Mouse (Mus musculus): ENCODE data around the gene Irgq.
A peak's percentile ranks its signal among the peaks of the same experiment; 100 is the strongest.

The Irgq gene

DNA sequence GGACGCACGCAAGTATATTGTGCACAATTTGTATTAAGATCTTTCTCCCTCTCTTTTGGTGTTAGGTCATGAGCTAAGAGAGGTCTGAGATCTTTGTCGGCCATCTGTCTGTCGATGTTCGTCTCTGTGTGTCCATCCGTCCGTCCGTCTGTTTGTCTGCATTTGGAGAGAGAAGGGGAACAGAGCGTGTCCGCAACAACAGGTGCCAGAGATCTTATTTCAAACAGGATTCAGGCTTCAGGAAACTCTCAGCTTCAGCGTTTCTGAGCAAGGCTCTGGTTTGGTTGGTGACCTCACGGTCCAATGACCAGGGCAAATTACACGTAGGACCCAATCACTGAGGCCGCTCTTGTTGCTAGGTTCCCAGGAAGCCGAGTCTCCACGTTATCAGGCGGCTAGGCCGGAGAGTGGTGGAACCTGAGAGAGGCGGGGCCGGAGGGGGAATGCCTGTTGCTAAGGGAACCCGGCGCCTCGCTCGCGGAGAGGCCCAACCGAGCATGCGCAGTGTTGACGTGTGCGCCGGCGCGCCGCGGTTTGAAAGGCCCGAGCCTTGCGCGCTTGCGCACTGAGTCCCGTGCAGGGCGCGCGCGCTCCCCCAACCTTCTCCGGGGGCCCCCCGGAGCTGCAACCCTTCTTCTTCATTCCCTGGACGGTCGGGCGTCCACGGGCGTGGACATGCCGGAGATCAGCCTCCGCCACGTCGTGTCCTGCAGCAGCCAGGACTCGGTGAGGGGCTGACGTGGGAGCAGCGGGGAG, 16.3 kb downstream of the Irgq start:
- peak; percentile 99 for DNase-seq (ENCODE audit: low read depth, low spot score)

GRCm38 (mm10) chr7:24547534-24548036, 17.1 kb downstream of the Irgq start:
- no peak for DNase-seq (ENCODE audit: low read depth, low spot score)

GRCm38 (mm10) chr7:24551985-24552759, 21.7 kb downstream of the Irgq start:
- DNase-seq (ENCODE audit: low read depth, low spot score) = no peak

- no peak for DNase-seq (ENCODE audit: low read depth, low spot score)
Measured at GRCm38 (mm10) chr7:24555786-24556185, 25.3 kb downstream of the Irgq start.

DNA sequence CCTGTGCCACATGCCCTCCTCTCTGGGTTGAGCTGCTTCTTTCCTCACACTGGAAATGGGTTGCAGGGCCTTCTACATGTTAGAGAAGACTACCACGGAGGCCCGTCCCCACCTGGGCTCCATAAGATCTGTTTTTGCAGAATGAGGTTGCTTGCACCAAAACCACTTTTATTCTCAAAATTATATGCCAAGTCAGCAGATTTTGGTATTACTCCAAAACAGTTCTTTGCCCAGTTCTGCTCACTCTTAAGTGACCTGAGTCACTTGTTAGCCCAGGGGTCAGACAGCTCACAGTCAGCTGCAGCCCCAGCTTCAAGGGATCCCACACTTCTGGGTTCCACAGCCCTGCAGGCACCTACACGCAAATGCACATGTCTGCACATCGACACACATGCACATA, 31.0 kb downstream of the Irgq start:
- DNase-seq (ENCODE audit: low read depth, low spot score) = no peak

DNA sequence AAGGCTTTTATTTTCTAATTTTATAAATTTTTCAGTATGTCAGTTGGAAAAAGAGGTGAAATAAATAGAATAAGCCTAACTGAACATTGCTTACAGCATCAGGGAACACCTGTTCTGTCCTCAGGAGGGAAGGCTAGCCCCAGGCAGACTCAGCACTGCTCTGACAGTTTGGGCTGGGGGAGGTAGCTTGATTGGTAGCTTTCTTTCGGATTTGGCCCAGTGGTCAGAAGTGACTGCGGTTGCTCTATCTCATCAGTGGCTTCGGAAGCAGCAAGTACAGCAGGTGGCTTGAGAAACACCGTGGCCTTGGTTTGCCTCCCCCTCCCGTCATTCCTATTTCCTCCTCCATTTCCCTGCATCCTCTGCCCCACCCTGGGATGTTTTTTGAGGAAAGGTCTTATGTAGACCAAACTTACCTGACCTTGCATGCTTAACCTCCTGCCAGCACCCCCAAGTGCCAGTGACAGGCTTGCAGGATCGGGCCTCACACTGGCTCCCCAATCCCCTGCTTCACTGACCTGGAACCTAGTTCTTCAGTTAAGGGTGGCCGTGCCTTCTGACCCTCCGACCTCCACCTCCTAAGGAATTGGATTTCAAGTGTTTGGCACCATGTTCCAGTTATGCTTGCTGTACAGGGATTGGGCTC, 32.8 kb downstream of the Irgq start:
- DNase-seq (ENCODE audit: low read depth, low spot score) = no peak

GRCm38 (mm10) chr7:24563837-24564206, 33.3 kb downstream of the Irgq start:
- DNase-seq (ENCODE audit: low read depth, low spot score) = no peak

- peak; percentile 71 for DNase-seq (ENCODE audit: low read depth, low spot score)
Measured at GRCm38 (mm10) chr7:24564607-24565265, 34.2 kb downstream of the Irgq start.

GRCm38 (mm10) chr7:24565627-24566026, 35.1 kb downstream of the Irgq start:
- DNase-seq (ENCODE audit: low read depth, low spot score) = no peak

DNA sequence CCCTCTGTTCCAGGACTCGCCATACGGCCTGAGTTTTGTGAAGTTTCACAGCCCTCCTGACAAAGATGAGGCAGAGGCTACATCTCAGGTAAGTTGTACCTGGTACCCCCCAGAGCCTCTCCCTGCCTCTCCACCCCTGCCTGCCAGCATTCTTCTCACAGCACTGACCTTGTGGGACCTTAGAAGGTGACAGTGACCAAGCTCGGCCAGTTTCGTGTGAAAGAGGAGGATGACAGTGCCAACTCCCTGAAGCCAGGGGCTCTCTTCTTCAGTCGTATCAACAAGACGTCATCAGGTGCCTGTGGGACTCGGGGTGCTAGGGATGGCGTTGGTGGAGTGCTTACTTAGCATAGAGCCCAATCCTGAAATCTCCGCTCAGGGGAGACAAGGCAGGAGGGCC, 35.7 kb downstream of the Irgq start:
- DNase-seq (ENCODE audit: low read depth, low spot score) = no peak

DNA sequence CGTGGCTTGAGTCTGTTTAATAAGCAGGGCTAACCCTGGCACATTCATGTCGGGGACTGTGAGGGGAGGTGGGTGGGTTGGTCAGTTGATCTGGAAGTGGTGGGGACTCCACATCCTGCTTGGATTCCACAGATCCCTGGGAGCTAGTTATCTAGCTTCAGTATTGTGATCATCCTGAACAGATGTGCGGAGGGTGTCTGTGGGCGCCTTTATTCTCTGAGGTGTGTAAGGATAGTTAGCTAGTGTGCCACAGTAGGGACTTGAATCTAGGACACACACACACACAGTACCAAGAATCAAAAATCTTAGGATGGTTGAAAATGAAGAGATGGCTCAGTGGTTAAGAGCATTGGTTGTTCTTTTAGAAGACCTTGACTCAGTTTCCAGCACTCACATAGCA, 38.0 kb downstream of the Irgq start:
- no peak for DNase-seq (ENCODE audit: low read depth, low spot score)

GRCm38 (mm10) chr7:24571071-24571470, 40.6 kb downstream of the Irgq start:
- DNase-seq (ENCODE audit: low read depth, low spot score) = no peak

- no peak for DNase-seq (ENCODE audit: low read depth, low spot score)
Measured at GRCm38 (mm10) chr7:24572455-24572854, 42.0 kb downstream of the Irgq start.

- DNase-seq (ENCODE audit: low read depth, low spot score) = no peak
Measured at GRCm38 (mm10) chr7:24574224-24574796, 43.8 kb downstream of the Irgq start.

- DNase-seq (ENCODE audit: low read depth, low spot score) = no peak
Measured at GRCm38 (mm10) chr7:24577811-24578210, 47.3 kb downstream of the Irgq start.

DNA sequence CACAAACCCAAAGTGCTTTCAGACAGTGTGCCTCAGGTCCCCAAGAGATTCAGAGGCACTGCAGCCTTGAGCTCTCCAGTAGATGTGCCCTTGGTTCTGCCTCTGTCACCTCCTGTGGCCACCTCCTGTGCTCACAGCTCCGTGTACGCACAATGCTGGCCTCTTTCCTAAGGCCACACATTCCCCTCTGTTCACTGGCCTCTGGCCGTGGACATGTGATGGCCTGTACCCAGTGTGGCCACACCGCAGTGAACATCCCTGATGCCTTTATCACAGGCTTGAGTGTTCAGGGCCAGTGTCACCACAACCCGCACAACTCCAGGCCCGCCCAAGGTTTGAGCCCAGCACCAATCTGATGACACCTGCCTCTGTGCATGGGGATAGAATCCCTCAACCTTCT, 54.4 kb downstream of the Irgq start:
- no peak for DNase-seq (ENCODE audit: low read depth, low spot score)

DNA sequence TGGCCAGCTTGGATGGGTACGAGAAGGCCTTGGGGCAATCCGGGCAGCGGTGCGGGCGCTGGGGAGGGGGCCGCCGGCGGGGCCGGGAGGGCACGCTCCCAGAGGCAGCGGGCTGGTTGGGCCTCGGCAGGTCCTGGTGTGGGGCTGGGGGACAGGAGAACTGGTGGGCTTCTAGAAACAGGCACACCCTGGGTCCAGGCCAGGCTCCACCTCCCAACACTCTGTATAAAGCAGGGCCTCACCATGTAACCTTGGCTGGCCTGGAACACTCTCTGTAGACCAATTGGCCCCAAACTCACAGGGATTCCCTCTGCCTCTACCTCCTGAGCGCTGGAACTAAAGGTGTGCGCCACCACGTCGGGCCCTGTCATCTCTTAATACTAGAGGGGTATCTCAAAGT, 55.5 kb downstream of the Irgq start:
- no peak for DNase-seq (ENCODE audit: low read depth, low spot score)

- no peak for DNase-seq (ENCODE audit: low read depth, low spot score)
Measured at GRCm38 (mm10) chr7:24586828-24587227, 56.3 kb downstream of the Irgq start.

DNA sequence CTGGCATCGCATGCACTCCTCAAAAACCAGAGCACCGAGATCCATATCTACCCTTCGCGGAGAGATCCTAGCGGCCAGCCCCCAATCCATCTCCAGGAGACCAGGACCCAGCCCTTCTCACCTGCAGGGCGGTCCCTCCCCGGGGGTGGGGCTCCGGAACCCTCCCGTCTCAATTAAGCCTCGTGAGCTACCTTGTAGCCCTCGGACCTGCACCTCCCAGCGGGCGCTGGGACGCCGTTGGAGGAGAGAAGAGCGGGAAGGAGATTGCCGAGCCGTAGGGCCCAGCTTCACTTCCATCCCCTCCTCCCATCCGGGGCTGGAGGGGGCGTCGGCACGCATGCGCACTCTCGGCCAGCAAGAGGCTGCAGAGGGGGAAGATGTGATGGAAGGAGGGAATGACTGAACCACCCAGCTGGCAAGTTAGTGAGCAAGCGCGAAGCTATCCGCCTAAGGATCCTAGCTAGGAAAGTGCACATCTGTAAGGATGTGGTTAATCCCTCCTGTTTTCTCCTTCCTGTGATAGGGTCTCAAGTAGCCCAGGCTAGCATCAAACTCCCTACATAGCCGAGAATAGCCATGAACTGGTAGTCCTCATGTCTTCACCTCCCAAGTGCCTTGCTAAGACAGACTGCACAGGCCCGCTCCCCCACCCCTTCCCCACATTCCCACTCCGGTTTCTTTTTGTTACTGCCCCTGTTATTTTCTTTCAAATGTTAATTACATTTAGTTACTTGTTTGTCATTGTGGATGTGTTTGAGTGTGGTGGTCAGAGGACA, 57.0 kb downstream of the Irgq start, which contains the start of the genes Ethe1 and Zfp575:
TSS of gene Ethe1 (plus strand) at position 214 of the 776 bp plus-strand sequence.
TSS of gene Zfp575 (minus strand) at position 312 of the 776 bp plus-strand sequence.
- peak; percentile 86 for DNase-seq (ENCODE audit: low read depth, low spot score)

Measured in mesoderm, embryonic 11.5 days (tissue).